Mouse (Mus musculus) cerebellum, postnatal 10 days (tissue): ENCODE measurements around the gene Asap2.

Source experiments
- DNase-seq, 2 experiments: peaks; one replicate each; pipeline ENCODE4 v3.0.0; 2021; ENCODE audit warnings: mixed read lengths in 2 of 2

Gene Asap2

GRCm38 (mm10) chr12:21318143-21318895 is 328.1 kb downstream of the Asap2 start:
- peak; percentile 83 to 87 for DNase-seq
